Mouse (Mus musculus) hindbrain, postnatal 0 days (tissue): ENCODE measurements around the gene Alg12. TPM values are rescaled to one million over a fixed set of nuclear protein-coding genes. Genes with fewer than 3 reads are reported as not detected.

Experiments used
- ATAC-seq: fragments of 200-750 bp; cut with Nextera tagmentation; 2 replicates; pipeline ENCODE4 v1.8.0; 2017; ENCODE audit warnings: mild to moderate bottlenecking, moderate TSS enrichment, moderate library complexity
- DNase-seq: peaks from one replicate; pipeline ENCODE4 v3.0.0-alpha.2; 2015; ENCODE audit warnings: low spot score
- H3K27ac ChIP-seq: fragments of 300-500 bp; sonication (generic); 2 replicates; pipeline ENCODE4 v1.5.1; 2014; ENCODE audit warnings: mild to moderate bottlenecking
- H3K27me3 ChIP-seq: fragments of 300-500 bp; sonication (generic); 2 replicates; pipeline ENCODE4 v1.6.1; 2014; ENCODE audit warnings: low read length, mixed read lengths; ENCODE audit not compliant: insufficient read depth
- H3K36me3 ChIP-seq: fragments of 300-500 bp; sonication (generic); 2 replicates; pipeline ENCODE4 v1.6.1; 2014; ENCODE audit warnings: low read length, mixed read lengths; ENCODE audit not compliant: insufficient read depth
- H3K4me1 ChIP-seq: fragments of 300-500 bp; sonication (generic); 2 replicates; pipeline ENCODE4 v1.6.1; 2014; ENCODE audit warnings: antibody characterized with exemption, low read length, mixed read lengths; ENCODE audit not compliant: insufficient read depth
- H3K4me2 ChIP-seq: fragments of 300-500 bp; sonication (generic); 2 replicates; pipeline ENCODE4 v1.6.1; 2014; ENCODE audit warnings: low read depth, mild to moderate bottlenecking, low read length, moderate library complexity, mixed read lengths
- H3K4me3 ChIP-seq: fragments of 300-500 bp; sonication (generic); 2 replicates; pipeline ENCODE4 v1.5.1; 2014; ENCODE audit warnings: low read length
- H3K9ac ChIP-seq: fragments of 300-500 bp; sonication (generic); replicated peaks from 2 replicates; pipeline ENCODE4 v1.6.1; 2014; ENCODE audit warnings: mild to moderate bottlenecking, low read length, moderate library complexity, mixed read lengths
- H3K9me3 ChIP-seq: fragments of 300-500 bp; sonication (generic); 2 replicates; pipeline ENCODE4 v1.6.1; 2016; ENCODE audit warnings: low read length, mixed read lengths
- CTCF ChIP-seq: IDR thresholded peaks from 2 replicates; pipeline ENCODE4 v1.5.1; 2016; ENCODE audit warnings: antibody characterized with exemption, control low read depth, low read depth
- WGBS: fragments of 180-500 bp; shearing (Covaris S2); extraction: QIAGEN DNeasy Blood & Tissue Kit; methylation state at CpG from one replicate; pipeline ENCODE4 v1.1.7; 2014; 5-methylcytosine and 5-hydroxymethylcytosine counted together
- polyA plus RNA-seq: library from polyadenylated mRNA; unstranded; fragments of >200 nt; fragmentation: Nextera tagmentation; extraction: Ambion mirVana; gene quantifications from 2 replicates; pipeline ENCODE4 v1.2.1, GENCODE M21; 2015
- total RNA-seq: library from RNA; depleted of rRNA; stranded (reverse); fragments of >200 nt; gene quantifications from 2 replicates; pipeline ENCODE4 v1.2.3, GENCODE M21; 2014

The Alg12 gene
- total and polyA plus RNA-seq, 2 experiments from 2014 or later = 7.2 to 12.7 TPM

- Histone ChIP-seq H3K4me3 (peak overlapping the region; percentile 82), H3K9ac (no peak overlapping the region), H3K27me3 (no peaks in the 10 kb centered on the region), H3K4me2 (peak overlapping the region; percentile 76), H3K9me3 (no peaks in the 10 kb centered on the region), H3K36me3 (peaks cover 24% of the 10 kb centered on the region), H3K4me1 (peaks cover 18% of the 10 kb centered on the region), H3K27ac (no peak overlapping the region)
- no peak for TF ChIP-seq CTCF
- DNase-seq = no peak
- no peak for ATAC-seq
- 92% methylated on average over 14 of the region's 14 CpGs for WGBS
These were observed 45.9 kb upstream of the Alg12 start for GRCm38 (mm10) chr15:88865061-88865460.

- Histone ChIP-seq H3K27me3 (no peaks in the 10 kb centered on the region), H3K36me3 (peaks cover 24% of the 10 kb centered on the region), H3K4me1 (peaks cover 18% of the 10 kb centered on the region), H3K9me3 (no peaks in the 10 kb centered on the region), H3K9ac (peak overlapping the region; percentile 81), H3K4me2 (peak overlapping the region; percentile 76), H3K27ac (peak overlapping the region; percentile 97), H3K4me3 (peak overlapping the region; percentile 82)
- WGBS = 29% methylated on average over 22 of the region's 22 CpGs
- DNase-seq = no peak
- TF ChIP-seq CTCF = peak; percentile 57
- ATAC-seq = peak; percentile 11; the same call in 1 of the 2 replicates
These were observed 45.3 kb upstream of the Alg12 start for GRCm38 (mm10) chr15:88864270-88865030.

- WGBS = under 1% methylated on average over 26 of the region's 39 CpGs
- Histone ChIP-seq H3K27me3 (no peaks in the 10 kb centered on the region), H3K9ac (peak overlapping the region; percentile 81), H3K4me1 (peaks cover 18% of the 10 kb centered on the region), H3K4me2 (peak overlapping the region; percentile 76), H3K4me3 (peak overlapping the region; percentile 82), H3K36me3 (peaks cover 24% of the 10 kb centered on the region), H3K27ac (peak overlapping the region; percentile 97), H3K9me3 (no peaks in the 10 kb centered on the region)
- DNase-seq (peak; percentile 92), ATAC-seq (peak; percentile 79)
- TF ChIP-seq CTCF = no peak
These were observed 44.6 kb upstream of the Alg12 start for GRCm38 (mm10) chr15:88863695-88864231.

GRCm38 (mm10) chr15:88862881-88863694 lies 44.0 kb upstream of the Alg12 start:
- Histone ChIP-seq H3K27me3 (no peaks in the 10 kb centered on the region), H3K9ac (peak overlapping the region; percentile 81), H3K4me2 (peak overlapping the region; percentile 76), H3K36me3 (peaks cover 24% of the 10 kb centered on the region), H3K4me3 (peak overlapping the region; percentile 82), H3K9me3 (no peaks in the 10 kb centered on the region), H3K4me1 (peaks cover 20% of the 10 kb centered on the region), H3K27ac (peak overlapping the region; percentile 97)
- no peak; the same call in 1 of the 2 replicates for TF ChIP-seq CTCF
- DNase-seq (peak; percentile 53), ATAC-seq (no peak; the same call in 1 of the 2 replicates)
- WGBS = under 1% methylated on average over 83 of the region's 98 CpGs

GRCm38 (mm10) chr15:88861772-88862622 lies 42.9 kb upstream of the Alg12 start, which contains the start of gene Pim3:
Gene Pim3, plus strand, starts transcription at chr15:88862186.
- WGBS = under 1% methylated on average over 107 of the region's 107 CpGs
- H3K9me3 ChIP-seq = no peaks in the 10 kb centered on the region
- H3K4me2 ChIP-seq = peak within 1 kb of the TSS; percentile 76
- peaks cover 24% of the 10 kb centered on the region for H3K36me3 ChIP-seq
- DNase-seq = peak; percentile 100
- H3K27ac ChIP-seq = peak within 1 kb of the TSS; percentile 97
- H3K9ac ChIP-seq = peak within 1 kb of the TSS; percentile 81
- H3K4me3 ChIP-seq = peak within 1 kb of the TSS; percentile 82
- no peaks in the 10 kb centered on the region for H3K27me3 ChIP-seq
- TF ChIP-seq CTCF = no peak
- peaks cover 22% of the 10 kb centered on the region for H3K4me1 ChIP-seq
- peak; percentile 89 for ATAC-seq

- no peak overlapping the region for H3K9ac ChIP-seq
- ATAC-seq = no peak
- no peak for TF ChIP-seq CTCF
- no peak overlapping the region for H3K27ac ChIP-seq
- no peak overlapping the region for H3K4me2 ChIP-seq
- H3K4me3 ChIP-seq = no peak overlapping the region
- no peaks in the 10 kb centered on the region for H3K27me3 ChIP-seq
- peaks cover 22% of the 10 kb centered on the region for H3K4me1 ChIP-seq
- no peak for DNase-seq
- no peaks in the 10 kb centered on the region for H3K9me3 ChIP-seq
- 94% methylated on average over 3 of the region's 3 CpGs for whole genome bisulfite sequencing
- peaks cover 14% of the 10 kb centered on the region for H3K36me3 ChIP-seq
These were observed 41.7 kb upstream of the Alg12 start for GRCm38 (mm10) chr15:88860781-88861180.
